Mouse (Mus musculus) ES-E14 (cell line): ENCODE measurements around the gene Cd8a. TPM values are rescaled to one million over a fixed set of nuclear protein-coding genes. Genes with fewer than 3 reads are reported as not detected.

Experiments used
- DNase-seq: peaks from one replicate; pipeline ENCODE4 v3.0.0-alpha.2; 2013; ENCODE audit warnings: low read depth, low spot score
- H3K27ac ChIP-seq: 2 replicates; pipeline ENCODE4 v1.5.1; 2012; ENCODE audit warnings: low read depth, mild to moderate bottlenecking, low read length, moderate library complexity, mixed read lengths; ENCODE audit not compliant: poor library complexity, insufficient read depth, severe bottlenecking
- H3K36me3 ChIP-seq: 2 replicates; pipeline ENCODE4 v1.6.1; 2012; ENCODE audit warnings: mild to moderate bottlenecking, low read length, moderate library complexity, mixed read lengths; ENCODE audit not compliant: control insufficient read depth, poor library complexity, insufficient read depth, severe bottlenecking
- H3K4me1 ChIP-seq, 2 experiments: fragments of 150-350 bp in 1 of 2; sonication (generic) in 1 of 2; 2 replicates each; pipeline ENCODE4 v1.6.1; 2012; ENCODE audit warnings: low read length in 2 of 2, mild to moderate bottlenecking in 1 of 2, mixed read lengths in 1 of 2; ENCODE audit not compliant: control insufficient read depth in 2 of 2, insufficient read depth in 2 of 2, poor library complexity in 1 of 2
- H3K4me3 ChIP-seq, 2 experiments: fragments of 150-350 bp in 1 of 2; sonication (generic) in 1 of 2; 2 replicates each; pipeline ENCODE4 v1.5.1; 2012; ENCODE audit warnings: low read length in 2 of 2, low read depth in 1 of 2, mild to moderate bottlenecking in 1 of 2, mixed read lengths in 1 of 2; ENCODE audit not compliant: insufficient read depth in 1 of 2, poor library complexity in 1 of 2, severe bottlenecking in 1 of 2
- H3K9ac ChIP-seq: 2 replicates; pipeline ENCODE4 v1.6.1; 2012; ENCODE audit warnings: low read depth, mild to moderate bottlenecking, low read length, mixed read lengths; ENCODE audit not compliant: poor library complexity, insufficient read depth, severe bottlenecking
- H3K9me3 ChIP-seq: fragments of 150-350 bp; sonication (generic); 2 replicates; pipeline ENCODE4 v1.6.1; 2012; ENCODE audit warnings: low read depth, mild to moderate bottlenecking, low read length; ENCODE audit not compliant: control insufficient read depth, insufficient read depth
- CHD2 ChIP-seq: IDR thresholded peaks from 2 replicates; pipeline ENCODE4 v1.6.1; 2014; ENCODE audit warnings: mild to moderate bottlenecking, low read depth, low read length, inconsistent platforms
- HCFC1 ChIP-seq: IDR thresholded peaks from 2 replicates; pipeline ENCODE4 v1.6.1; 2012; ENCODE audit warnings: low read length, inconsistent platforms, borderline replicate concordance; ENCODE audit not compliant: insufficient read depth
- MAFK ChIP-seq: IDR thresholded peaks from 2 replicates; pipeline ENCODE4 v1.6.1; 2014; ENCODE audit warnings: mild to moderate bottlenecking, low read depth, low read length, inconsistent platforms; ENCODE audit not compliant: insufficient read depth
- ZC3H11A ChIP-seq: IDR thresholded peaks from 2 replicates; pipeline ENCODE4 v1.6.1; 2012; ENCODE audit warnings: low read depth, mild to moderate bottlenecking, inconsistent platforms, low read length, borderline replicate concordance
- ZNF384 ChIP-seq: IDR thresholded peaks from 2 replicates; pipeline ENCODE4 v1.6.1; 2012; ENCODE audit warnings: low read depth, low read length, inconsistent platforms
- in situ Hi-C, 2 experiments: fragments of 600-800 bp; cut with MboI; formaldehyde crosslinking; loops; one replicate each; pipeline ENCODE4 v1.15.1; 2025; ENCODE audit warnings: low sequenced_read_pairs in 2 of 2, inconsistent platforms in 1 of 2; ENCODE audit not compliant: unreplicated experiment in 2 of 2
- total RNA-seq: library from RNA; depleted of rRNA; stranded (reverse); fragments of 300-350 nt; gene quantifications from 2 replicates; pipeline ENCODE4 v1.2.3, GENCODE M21; 2012

Gene Cd8a
- total RNA-seq, 1 experiment = 0.13 TPM

- no peak overlapping the region for H3K9ac ChIP-seq
- no peak overlapping the region for H3K27ac ChIP-seq
- TF ChIP-seq HCFC1 (no peak), MAFK (no peak), ZC3H11A (no peak)
- H3K36me3 ChIP-seq = no peaks in the 10 kb centered on the region
- in situ Hi-C loops = no loop called here
- no peak for DNase-seq
- H3K4me3 ChIP-seq = no peak overlapping the region
- no peaks in the 10 kb centered on the region for H3K9me3 ChIP-seq
- no peaks in the 10 kb centered on the region for H3K4me1 ChIP-seq
Measured at GRCm38 (mm10) chr6:71338941-71339340, 34.3 kb upstream of the Cd8a start.

GRCm38 (mm10) chr6:71339351-71339750 lies 33.9 kb upstream of the Cd8a start:
- in situ Hi-C loops = no loop called here
- H3K9me3 ChIP-seq = no peaks in the 10 kb centered on the region

DNA sequence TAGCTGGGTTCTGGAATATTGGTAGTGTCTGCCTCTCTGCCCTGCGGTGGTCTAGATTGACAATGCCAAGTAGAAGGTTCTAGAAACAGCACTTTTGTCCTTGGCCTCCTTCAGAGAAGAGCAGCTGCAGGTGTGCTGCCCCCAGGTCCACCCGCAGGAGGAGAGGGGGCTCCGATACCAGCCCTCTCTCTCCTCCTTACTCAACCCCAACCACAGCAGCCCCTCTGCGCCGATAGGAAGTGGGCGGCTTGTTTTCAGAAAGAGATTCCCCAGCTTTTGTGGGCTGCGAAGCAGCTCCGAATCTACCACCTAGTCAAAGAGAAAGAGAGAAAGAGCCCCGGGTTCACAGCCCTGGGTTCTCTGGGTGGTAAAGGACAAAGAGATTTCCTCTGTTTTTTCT lies 32.0 kb upstream of the Cd8a start:
- in situ Hi-C loops = no loop called here
- Histone ChIP-seq H3K27ac (no peak overlapping the region), H3K36me3 (no peaks in the 10 kb centered on the region), H3K9ac (no peak overlapping the region), H3K9me3 (no peaks in the 10 kb centered on the region), H3K4me3 (no peak overlapping the region), H3K4me1 (no peaks in the 10 kb centered on the region)
- DNase-seq = no peak
- TF ChIP-seq HCFC1 (no peak), MAFK (no peak), CHD2 (no peak), ZC3H11A (no peak), ZNF384 (no peak)

More at GRCm38 (mm10) chr6:71339351-71339750, 33.9 kb upstream of the Cd8a start:
- H3K36me3 ChIP-seq = no peaks in the 10 kb centered on the region
- H3K4me3 ChIP-seq = no peak overlapping the region
- no peak overlapping the region for H3K9ac ChIP-seq
- H3K27ac ChIP-seq = no peak overlapping the region
- TF ChIP-seq MAFK (no peak), ZNF384 (no peak), CHD2 (no peak), ZC3H11A (no peak), HCFC1 (no peak)
- no peaks in the 10 kb centered on the region for H3K4me1 ChIP-seq
- DNase-seq = no peak

GRCm38 (mm10) chr6:71348006-71348405 lies 25.2 kb upstream of the Cd8a start:
- no peak overlapping the region for H3K27ac ChIP-seq
- DNase-seq = peak; percentile 16
- TF ChIP-seq CHD2 = no peak
- peak; percentile 3; the same call in 1 of the 2 replicates for TF ChIP-seq ZC3H11A
- no peaks in the 10 kb centered on the region for H3K9me3 ChIP-seq
- H3K36me3 ChIP-seq = no peaks in the 10 kb centered on the region
- in situ Hi-C loops = no loop called here
- no peaks in the 10 kb centered on the region for H3K4me1 ChIP-seq
- no peak overlapping the region for H3K9ac ChIP-seq
- H3K4me3 ChIP-seq = no peak overlapping the region

GRCm38 (mm10) chr6:71351201-71351600 lies 22.0 kb upstream of the Cd8a start:
- DNase-seq = no peak
- no peak for TF ChIP-seq CHD2
- no peak for TF ChIP-seq ZNF384
- in situ Hi-C loops = no loop called here
- no peaks in the 10 kb centered on the region for H3K9me3 ChIP-seq
- no peak overlapping the region for H3K4me3 ChIP-seq
- no peaks in the 10 kb centered on the region for H3K4me1 ChIP-seq
- H3K36me3 ChIP-seq = no peaks in the 10 kb centered on the region
- H3K27ac ChIP-seq = no peak overlapping the region
- H3K9ac ChIP-seq = no peak overlapping the region
